Mouse (Mus musculus) heart, postnatal 0 days (tissue): ENCODE measurements around the gene Grhl3.

Experiments
- CTCF ChIP-seq: IDR thresholded peaks from 2 replicates; pipeline ENCODE4 v1.5.1; 2016; ENCODE audit warnings: antibody characterized with exemption, control low read depth, low read depth
- EP300 ChIP-seq: IDR thresholded peaks from 2 replicates; pipeline ENCODE4 v1.6.1; 2016; ENCODE audit warnings: antibody characterized with exemption, low read depth

DNA sequence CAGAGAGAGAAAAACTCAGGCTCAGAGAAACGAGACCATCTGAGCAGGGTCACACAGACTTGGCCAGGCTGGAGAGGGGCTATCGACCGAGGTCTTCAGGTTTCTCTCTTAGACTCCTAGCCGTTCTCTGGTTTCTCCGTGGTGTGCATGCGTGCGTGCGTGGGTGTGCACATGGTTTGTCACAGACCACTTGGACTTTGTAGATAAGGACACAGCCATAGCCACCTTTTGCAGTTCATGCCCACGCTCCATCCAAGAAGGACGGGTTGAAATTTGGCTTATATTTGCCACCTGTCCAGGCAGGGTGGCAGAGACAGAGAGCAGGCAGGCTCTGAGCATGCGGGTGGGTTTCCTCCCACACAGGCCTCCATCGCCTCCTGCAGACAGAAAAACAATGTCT lies 48.4 kb downstream of the Grhl3 start:
- TF ChIP-seq CTCF, result no peak
- no peak for TF ChIP-seq EP300
